Mouse (Mus musculus) telencephalon, adult 2 months (tissue): ENCODE measurements at regions not wholly inside any gene's neighbourhood (a gene's known extent, or its start where the extent isn't known, plus 50 kb on each side); places are given as distances from the start of the nearest gene placed in this dataset.

Experiments used
- DNase-seq: peaks from one replicate; pipeline ENCODE4 v3.0.0-alpha.2; 2011; ENCODE audit warnings: low read depth, low spot score

- no peak for DNase-seq
Measured at GRCm38 (mm10) chr4:9034280-9034679, 795.4 kb upstream of the Car8 start.

DNA sequence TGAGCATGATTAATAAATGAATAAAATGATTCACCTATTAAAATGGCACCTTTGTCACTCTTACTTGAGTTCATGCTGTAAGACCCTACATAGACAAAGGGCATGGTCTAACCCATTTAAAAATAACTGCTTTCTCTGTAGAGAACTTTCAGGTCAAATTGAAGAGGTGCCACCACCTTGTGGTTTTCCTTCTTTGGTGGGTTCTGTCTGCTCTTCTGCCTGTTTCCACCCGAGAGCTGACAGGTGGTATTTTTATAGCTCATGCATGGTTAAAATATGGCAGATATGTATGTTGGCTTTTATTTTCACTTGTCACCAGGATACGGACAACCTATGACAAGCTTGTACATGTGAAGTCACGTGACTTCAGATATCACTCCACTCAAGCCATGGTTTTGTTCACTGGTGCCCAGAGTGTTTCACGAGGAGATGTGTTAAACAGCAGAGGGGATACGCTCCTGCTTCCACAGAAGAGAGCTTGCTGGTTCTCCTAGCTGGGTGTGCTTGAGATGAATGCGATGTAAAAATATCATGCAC lies 794.3 kb upstream of the Car8 start:
- DNase-seq, result no peak

- no peak for DNase-seq
Measured at GRCm38 (mm10) chr4:9031634-9032033, 792.8 kb upstream of the Car8 start.

DNA sequence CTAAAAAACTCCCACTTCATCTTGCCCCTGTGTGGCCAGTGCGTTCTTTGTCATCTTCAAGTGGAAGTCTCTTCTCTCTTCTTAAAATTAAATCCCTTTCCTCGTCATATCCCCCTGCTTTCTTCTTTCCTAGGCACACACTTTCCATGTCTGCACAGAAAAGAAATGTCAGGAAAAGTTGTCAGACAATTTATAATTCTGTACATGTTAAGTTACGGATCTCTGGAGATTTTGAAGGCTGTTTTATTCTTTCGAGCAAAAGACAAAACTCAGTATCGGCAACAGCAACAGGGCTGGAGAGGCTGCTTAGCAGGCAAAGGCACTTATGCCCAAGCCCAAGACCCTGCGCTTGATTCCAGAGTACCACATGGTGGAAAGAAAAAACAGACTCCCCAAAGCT lies 790.1 kb upstream of the Car8 start:
- no peak for DNase-seq

DNA sequence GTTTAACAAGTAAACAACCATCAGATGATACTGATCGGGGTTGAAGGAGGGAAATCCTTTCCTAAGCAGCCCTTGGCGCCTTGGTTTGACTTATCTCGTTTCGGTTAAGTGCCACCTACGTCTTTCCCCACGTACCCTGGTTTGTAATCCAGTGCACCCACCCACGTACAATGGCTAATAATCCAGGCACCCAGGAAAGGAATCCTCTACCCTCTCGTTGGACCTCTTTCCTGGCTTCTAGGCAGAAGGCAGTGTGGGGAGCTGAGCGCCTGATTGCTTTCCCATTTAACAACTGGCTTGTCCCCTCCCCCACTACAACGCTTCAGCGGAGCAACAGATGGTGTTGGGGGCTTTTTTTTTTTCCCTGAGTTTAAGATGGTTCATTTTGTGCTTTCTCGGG lies 789.6 kb upstream of the Car8 start:
- DNase-seq, result no peak

DNA sequence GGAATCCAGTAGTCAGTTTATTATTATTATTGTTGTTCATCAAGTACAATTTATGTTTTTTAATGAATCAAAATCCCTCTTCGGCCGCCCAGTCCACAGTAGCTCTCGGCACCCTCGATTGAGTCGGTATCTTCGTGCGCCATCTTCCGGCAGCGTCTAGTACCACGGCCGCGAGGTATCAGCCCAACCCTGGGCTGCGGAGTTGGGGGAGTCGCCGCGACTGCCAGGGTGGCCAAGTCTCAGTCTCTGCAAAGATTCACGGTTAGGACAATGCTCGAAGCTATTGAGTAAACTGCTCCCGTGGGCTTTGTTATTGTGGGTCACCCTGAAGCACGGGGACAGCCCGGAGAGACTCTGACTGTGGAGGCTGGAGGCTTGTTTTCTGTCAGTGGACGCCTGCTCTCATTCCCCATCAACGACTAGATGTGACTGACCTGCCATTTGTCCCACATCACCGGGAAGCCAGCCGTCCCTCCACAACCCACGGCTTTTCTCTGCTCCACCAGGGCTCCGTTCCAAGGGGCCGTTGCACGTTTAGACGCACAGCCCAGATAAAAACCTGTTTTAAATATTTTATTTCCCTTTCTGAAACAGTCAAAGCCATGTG lies 789.1 kb upstream of the Car8 start:
- DNase-seq, result no peak

DNA sequence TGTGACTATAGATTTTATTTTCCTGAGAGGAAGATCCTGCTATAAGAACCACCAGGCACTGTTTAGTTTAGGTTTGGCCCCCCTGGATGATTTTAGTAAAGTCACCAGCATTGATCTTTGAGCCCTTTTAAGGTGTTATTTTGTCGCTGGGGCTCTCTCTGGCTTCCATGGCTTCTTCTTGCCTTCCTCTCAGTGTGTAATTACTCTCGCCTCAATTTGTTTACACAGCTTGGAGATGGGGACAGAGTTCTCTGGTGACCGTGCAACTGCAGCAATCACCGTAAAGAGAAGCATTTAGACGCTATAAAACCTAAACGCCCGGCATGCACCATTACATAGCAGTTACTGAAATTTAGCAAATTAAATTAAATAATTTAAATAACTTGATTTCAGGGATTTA lies 788.5 kb upstream of the Car8 start:
- no peak for DNase-seq

DNA sequence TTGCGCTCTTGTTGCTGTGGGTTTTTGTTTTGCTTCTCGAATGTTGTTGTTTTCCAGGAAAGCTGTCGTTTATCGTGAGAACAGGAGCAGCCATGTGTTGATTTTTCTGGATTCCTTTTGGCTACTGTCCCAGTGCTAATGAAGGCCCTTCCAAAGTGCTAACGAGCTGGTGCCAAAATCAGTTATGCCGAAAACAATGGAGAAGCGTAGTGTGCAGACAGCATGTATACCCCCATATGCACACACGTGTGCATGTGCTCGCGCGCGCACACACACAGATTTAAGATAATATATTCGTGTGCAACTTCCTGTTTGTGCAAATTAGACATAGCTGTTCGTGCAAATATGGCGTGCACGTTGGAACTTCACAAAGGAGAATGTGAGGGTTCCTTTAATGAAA lies 788.0 kb upstream of the Car8 start:
- no peak for DNase-seq

GRCm38 (mm10) chr4:9025821-9026470 lies 787.1 kb upstream of the Car8 start:
- no peak for DNase-seq

- no peak for DNase-seq
Measured at GRCm38 (mm10) chr4:9024216-9024925, 785.5 kb upstream of the Car8 start.

DNA sequence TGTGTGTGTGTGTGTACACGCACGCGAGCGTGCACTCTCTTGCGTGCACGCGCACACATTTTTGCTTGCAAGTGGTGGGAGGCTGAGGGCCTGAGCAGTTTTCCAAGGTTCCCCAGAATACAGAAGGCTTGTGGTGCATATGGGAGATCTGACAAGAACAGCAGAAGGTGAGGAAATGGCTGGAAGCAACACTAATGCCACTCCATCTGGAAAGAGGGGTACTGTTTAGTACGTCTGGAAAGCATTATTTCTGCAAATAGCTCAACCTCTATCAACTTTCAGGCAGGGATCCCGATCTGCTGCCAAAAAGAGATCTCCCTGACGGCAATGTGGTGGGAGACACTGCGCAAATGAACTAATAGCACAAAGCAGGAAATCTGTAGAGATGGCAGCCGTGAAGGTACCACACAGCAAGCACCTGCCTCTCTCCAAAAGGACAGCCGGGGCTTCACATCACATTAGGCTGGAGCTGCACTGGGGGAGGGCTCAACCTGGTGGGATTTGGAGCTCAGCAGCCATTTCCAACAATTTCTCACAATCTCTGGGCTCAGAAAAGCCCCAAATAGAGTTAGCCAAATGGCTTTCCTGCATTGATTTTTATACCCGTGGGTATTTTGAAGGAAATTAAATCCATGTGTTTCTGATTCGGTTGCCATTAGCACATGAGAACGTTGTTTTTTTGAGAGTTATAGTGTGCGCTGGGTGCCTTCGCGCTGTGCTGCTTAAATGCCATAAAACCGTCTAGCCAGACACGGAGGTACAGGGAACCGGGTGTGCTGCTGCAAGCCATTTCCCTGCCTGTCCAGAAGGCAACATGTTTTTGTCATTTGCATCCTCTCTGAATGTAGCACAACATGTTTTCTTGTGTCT lies 780.6 kb upstream of the Car8 start:
- peak; percentile 32 for DNase-seq

DNA sequence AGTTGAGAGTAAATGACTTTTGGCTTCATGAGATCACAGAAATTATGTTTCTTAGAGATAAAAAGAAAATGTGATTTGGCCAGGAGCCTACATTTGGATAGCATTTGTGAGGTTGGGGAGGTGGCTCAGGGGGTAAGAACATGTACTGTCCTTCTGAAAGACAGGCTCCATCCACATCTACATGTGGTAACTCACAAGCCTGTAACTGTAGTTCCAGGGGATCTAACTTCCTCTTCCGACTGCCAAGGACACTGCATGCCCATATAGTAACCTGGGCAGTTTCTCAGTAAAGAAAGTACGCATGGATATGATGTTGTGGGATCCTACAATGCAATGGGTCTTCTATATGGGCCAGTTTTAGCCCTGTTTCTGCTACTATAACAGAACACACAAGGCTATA lies 779.4 kb upstream of the Car8 start:
- no peak for DNase-seq

- no peak for DNase-seq
Measured at GRCm38 (mm10) chr4:9016504-9017040, 777.7 kb upstream of the Car8 start.

- no peak for DNase-seq
Measured at GRCm38 (mm10) chr4:9015528-9016503, 777.0 kb upstream of the Car8 start.

DNA sequence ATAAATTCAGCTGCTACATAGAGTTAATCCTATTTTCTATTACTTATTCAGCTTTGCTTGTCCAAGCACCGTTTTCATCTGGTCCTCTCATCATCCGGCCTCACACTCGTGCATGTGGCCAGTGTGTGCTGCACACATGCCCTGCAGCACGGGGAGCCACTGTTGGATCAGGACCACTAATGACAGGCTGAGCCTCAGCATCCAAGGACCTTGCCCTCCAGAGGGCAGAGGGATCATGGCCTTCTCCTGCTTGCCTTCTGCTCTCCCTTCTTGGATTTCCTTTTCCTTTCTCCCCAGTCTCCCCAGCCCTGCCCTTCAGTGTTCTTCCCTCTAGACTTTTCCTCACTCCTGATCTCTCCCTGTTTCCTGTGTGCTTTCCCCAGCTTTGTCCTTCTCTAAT lies 776.1 kb upstream of the Car8 start:
- no peak for DNase-seq

DNA sequence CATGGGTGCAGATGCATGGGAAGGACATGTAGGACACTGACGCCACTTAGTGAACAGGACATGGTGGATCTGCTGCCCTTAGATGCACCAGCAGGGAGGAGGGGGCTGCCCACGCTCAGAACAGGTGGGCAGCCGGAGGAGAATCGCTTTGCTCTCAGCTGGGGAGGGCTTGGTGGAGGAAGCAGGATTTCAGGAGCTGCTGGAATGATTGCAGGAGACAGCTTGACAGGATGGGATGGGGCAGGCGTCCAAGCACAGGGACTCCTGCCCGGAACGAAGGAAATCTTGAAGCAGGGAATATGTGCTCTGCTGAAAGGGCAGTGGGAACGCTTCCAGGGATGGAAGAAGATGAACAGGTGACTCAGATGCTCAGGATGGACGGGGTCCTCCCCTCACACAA lies 773.9 kb upstream of the Car8 start:
- DNase-seq, result no peak

- DNase-seq, result no peak
Measured at GRCm38 (mm10) chr4:9011952-9012351, 773.1 kb upstream of the Car8 start.

DNA sequence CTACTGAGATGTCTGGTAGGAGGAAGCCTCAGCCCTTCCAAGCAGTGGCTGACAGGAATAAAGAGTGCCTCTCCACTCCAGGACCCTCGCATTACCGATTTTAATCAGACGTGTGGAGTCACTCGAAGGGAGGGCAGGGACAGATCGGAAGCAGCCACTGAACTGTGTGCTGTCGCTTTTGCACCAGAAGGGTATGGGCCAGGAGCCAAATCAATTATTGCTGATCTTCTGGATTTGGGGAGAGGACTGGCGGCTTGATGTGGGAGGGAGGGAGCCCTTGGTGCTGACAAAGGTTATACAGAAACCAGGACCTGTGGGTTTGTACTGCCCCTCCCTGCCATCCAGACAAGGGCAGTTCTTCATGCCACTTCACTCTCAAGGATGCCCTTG lies 772.3 kb upstream of the Car8 start:
- no peak for DNase-seq

- DNase-seq, result no peak
Measured at GRCm38 (mm10) chr4:9010381-9011128, 771.7 kb upstream of the Car8 start.

DNA sequence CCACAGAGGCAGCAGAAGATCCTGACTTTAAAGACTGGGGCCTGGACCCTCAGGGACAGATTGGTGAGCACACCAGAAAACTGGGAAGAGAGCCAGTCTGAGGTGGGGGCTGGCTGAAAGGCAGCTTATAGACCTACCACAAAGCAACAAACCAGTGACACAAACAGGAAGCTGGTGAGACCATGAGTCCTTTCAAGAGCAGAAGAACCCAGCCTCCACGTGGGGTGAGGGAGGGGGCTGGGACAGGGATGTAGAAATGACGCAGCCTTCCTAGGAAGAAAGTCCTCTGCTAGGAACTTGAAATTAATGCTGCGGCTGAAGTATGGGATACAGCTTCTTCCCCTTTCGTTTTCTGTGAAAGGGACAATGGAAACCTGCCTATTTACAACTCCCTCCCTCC lies 770.8 kb upstream of the Car8 start:
- DNase-seq, result no peak
